Mouse (Mus musculus): ENCODE results near the gene Slc2a5. TPM values are rescaled to one million over a fixed set of nuclear protein-coding genes. Genes with fewer than 3 reads are reported as not detected.

Slc2a5 gene
- polyA plus RNA-seq, 3 experiments from 2014 or later = not detected

GRCm38 (mm10) chr4:150144242-150144641 lies 25.2 kb downstream of the Slc2a5 start:
- no peak for ATAC-seq

GRCm38 (mm10) chr4:150146286-150146685 lies 27.2 kb downstream of the Slc2a5 start:
- ATAC-seq = no peak

GRCm38 (mm10) chr4:150151045-150151444 lies 32.0 kb downstream of the Slc2a5 start:
- no peak for ATAC-seq

GRCm38 (mm10) chr4:150152483-150152882 lies 33.4 kb downstream of the Slc2a5 start:
- ATAC-seq = no peak

- ATAC-seq = no peak
These were observed 36.2 kb downstream of the Slc2a5 start for GRCm38 (mm10) chr4:150155301-150155700.

- ATAC-seq = no peak
These were observed 36.6 kb downstream of the Slc2a5 start for GRCm38 (mm10) chr4:150155731-150156130.

GRCm38 (mm10) chr4:150157348-150157882 lies 38.3 kb downstream of the Slc2a5 start:
- ATAC-seq = no peak

- no peak for ATAC-seq
These were observed 40.4 kb downstream of the Slc2a5 start for GRCm38 (mm10) chr4:150159458-150159857.

- no peak for ATAC-seq
These were observed 43.6 kb downstream of the Slc2a5 start for GRCm38 (mm10) chr4:150162561-150163169.

GRCm38 (mm10) chr4:150164875-150165274 lies 45.8 kb downstream of the Slc2a5 start:
- ATAC-seq = no peak

- ATAC-seq = no peak
These were observed 49.3 kb downstream of the Slc2a5 start for GRCm38 (mm10) chr4:150168406-150168805.

- ATAC-seq = no peak
These were observed 53.0 kb downstream of the Slc2a5 start for GRCm38 (mm10) chr4:150172107-150172506.

- ATAC-seq = peak; percentile 54
These were observed 54.2 kb downstream of the Slc2a5 start for GRCm38 (mm10) chr4:150173281-150173680.

GRCm38 (mm10) chr4:150174027-150174426 lies 54.9 kb downstream of the Slc2a5 start:
- ATAC-seq = no peak

GRCm38 (mm10) chr4:150176535-150176934 lies 57.5 kb downstream of the Slc2a5 start:
- peak; percentile 54 for ATAC-seq

- ATAC-seq = no peak
These were observed 58.0 kb downstream of the Slc2a5 start for GRCm38 (mm10) chr4:150177122-150177521.

GRCm38 (mm10) chr4:150178131-150178530 lies 59.0 kb downstream of the Slc2a5 start:
- no peak for ATAC-seq

GRCm38 (mm10) chr4:150181304-150181703 lies 62.2 kb downstream of the Slc2a5 start:
- no peak for ATAC-seq

- ATAC-seq = no peak
These were observed 69.2 kb downstream of the Slc2a5 start for GRCm38 (mm10) chr4:150188236-150188635.

GRCm38 (mm10) chr4:150192199-150192598 lies 73.1 kb downstream of the Slc2a5 start:
- ATAC-seq = no peak

Data from inflammation-experienced regulatory T-cells, adult 6 months (primary cell).